Mouse (Mus musculus) megakaryocyte, embryonic 14.5 days (primary cell): ENCODE measurements around the gene 1700003E16Rik.

Experiments used
- FLI1 ChIP-seq: IDR thresholded peaks from 2 replicates; pipeline ENCODE4 v1.6.1; 2012; ENCODE audit warnings: low read length, inconsistent platforms, mixed read lengths
- GATA1 ChIP-seq: IDR thresholded peaks from 3 replicates; pipeline ENCODE4 v1.6.1; 2012; ENCODE audit warnings: mixed read lengths, low read length, inconsistent platforms, borderline replicate concordance

- TF ChIP-seq GATA1 = no peak
- no peak for TF ChIP-seq FLI1
Observed at GRCm38 (mm10) chr6:83211526-83211925, 55.3 kb downstream of the 1700003E16Rik start.
